Mouse (Mus musculus) adrenal gland (tissue): Measurements from ENCODE around the gene Kirrel3.

Experiments used
- intact Hi-C: fragments of 180-260 bp; cut with DNase I; formaldehyde crosslinking; loops from one replicate; pipeline ENCODE4 v1.15.1; 2025

The Kirrel3 gene

GRCm38 (mm10) chr9:34667182-34667581, 181.5 kb downstream of the Kirrel3 start:
- intact Hi-C loops, result no loop called here

DNA sequence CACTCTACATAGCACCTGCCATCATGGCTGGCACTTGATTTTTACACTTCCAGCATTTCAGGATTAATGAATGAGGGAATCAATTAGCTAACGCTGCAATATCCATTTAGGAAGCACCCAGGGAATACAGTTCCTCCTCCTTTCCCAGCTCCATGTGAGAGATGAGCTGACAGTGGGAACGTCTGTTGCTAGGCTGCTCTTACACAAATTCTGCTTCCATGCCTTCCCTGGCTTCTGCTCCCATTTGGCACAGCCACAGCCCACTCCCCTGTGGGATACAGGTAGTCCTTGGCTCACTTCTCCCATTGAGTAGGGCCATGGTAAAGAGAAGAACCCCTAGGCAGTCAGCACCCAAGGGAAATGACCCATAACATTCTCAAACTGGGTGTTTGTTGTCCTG, 185.2 kb downstream of the Kirrel3 start:
- intact Hi-C loops, result no loop called here

DNA sequence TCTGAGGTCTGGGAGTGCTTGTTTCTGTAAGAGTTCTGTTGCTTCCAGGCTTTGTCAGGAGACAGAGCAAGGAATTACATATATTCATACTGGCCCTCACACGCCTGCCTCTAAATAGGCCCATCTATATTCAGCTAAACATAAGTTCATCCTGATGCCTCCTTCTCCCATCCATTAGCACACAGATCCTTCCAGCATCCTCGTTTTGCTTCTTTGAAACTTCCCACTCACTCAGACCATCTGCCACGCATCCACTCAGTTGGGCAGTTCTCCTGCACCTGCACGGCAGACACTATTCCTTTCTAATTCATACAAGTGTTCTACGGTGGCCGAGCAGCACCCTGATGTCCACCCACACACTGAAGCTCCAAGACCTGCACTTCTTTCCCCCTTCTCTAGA, 201.1 kb downstream of the Kirrel3 start:
- intact Hi-C loops, result no loop called here

DNA sequence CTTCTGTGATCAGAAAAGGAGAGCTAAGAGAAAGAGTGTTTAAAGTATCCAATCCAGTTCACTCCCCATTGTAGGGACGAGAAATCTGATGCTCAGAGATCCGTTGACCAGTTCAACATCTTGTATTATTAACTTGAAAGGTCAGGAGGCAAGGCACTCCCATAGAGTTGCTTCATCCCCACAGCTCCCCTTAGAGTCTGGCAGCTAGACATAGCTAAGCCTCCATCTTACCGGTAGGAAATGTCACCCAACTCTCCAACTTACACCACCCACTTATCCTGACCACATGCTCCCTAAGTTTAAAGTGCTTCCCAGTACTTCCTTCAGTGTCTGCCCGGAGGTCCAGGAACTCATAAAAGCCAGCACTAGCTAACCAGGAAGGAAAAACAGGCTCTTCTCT, 202.7 kb downstream of the Kirrel3 start:
- intact Hi-C loops, result no loop called here

- intact Hi-C loops, result no loop called here
These were observed 203.7 kb downstream of the Kirrel3 start for GRCm38 (mm10) chr9:34689375-34689774.

- intact Hi-C loops, result no loop called here
These were observed 210.0 kb downstream of the Kirrel3 start for GRCm38 (mm10) chr9:34695646-34696045.

DNA sequence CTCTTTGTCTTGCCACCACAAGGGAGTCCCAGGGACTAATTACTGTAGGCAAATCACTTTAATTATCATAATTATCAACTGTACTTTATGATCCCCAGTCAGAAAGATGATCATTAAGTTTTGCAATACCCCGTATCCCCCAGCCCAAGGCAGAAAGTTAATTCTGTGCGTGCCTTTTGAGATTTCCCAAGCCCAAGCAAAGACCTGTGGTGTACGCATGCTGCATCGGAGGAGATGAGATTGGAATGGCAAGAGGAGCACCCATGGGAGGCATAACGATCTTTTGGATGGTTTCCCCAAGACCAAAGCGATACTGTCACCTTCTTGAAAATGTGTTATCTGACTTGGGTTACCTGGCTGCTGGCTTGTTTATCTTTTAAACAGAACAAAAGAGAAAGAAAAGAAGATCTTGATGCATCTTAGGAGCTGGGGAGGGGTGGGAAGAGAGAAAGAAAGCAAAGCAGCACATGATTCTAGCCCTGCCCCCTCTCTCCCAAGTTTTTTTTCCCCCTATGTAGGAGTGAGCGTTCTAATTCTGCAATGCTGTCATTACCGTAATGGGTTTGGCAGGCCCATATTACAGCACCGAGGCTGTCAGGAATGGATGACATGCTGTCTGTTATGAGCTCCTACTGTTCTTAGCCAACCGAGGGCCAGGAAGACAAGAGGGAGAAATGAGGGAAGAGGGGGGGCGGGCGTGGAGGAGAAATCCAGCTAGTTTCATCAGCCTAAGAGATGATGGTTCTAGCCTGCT, 218.0 kb downstream of the Kirrel3 start:
- intact Hi-C loops, result no loop called here

DNA sequence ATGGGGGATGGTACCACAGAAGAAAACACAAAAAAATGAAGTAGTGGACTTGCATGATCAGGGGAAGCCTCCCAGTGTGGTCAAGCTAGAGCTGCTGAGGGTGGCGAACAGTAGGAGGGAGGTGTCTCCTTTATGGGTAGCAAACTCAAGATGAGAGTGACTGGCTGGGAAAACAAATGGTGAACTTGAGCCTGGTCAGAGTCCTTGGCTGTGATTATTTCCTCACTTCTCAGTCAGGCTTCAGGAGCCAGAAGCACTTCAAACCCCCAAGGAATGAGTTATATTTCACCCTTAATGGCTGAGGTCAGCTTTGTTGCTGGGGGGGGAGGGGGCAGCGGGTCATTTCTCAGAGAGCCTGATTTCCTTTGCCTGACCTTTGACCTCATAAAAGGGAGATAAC, 218.7 kb downstream of the Kirrel3 start:
- intact Hi-C loops, result no loop called here

DNA sequence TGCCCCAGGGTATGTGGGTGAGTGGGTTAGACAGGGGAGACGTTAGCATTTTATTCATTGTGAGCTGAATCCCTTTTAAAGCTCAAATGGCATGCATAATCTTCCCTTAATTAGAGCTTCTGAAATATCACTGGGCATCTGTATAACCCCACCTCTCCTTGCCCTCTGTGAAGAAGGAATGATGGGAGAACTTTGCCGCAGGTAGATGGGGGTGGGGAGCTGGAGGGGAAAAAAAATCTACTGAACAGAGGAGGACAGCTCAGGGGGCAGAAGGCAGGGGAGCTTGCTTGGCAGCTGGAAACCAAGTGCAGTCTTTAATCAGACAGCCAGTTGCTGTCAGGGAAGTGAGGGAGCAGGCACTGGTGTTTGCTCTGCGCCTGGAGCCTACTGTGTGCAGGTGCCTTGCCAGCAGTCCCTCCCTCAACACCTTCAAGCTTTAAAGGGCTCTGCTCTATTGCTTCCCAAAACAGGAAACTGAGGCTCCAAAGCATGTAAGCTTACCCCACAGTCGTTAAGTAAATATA, 220.7 kb downstream of the Kirrel3 start:
- intact Hi-C loops, result no loop called here

DNA sequence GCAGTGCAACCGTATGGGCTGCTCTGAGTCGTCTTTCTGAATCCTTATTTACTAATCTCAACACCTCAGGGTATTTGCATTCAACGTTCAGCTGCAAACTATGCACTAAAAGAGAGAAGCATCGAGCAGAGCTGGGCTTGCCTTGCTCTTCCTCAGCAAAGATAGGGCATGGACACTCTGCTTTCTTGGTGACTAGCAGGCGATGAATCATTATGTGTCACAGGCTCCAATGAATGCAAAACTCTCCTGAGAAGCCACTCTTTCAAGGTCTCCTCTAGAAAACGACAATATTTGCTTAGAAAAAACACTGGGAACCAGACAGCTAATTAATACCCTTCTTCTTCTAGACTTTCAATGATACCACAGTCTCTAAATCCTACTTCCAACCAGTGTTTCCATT, 223.0 kb downstream of the Kirrel3 start:
- intact Hi-C loops, result no loop called here

GRCm38 (mm10) chr9:34711996-34712395, 226.3 kb downstream of the Kirrel3 start:
- intact Hi-C loops, result no loop called here

- intact Hi-C loops, result no loop called here
These were observed 227.3 kb downstream of the Kirrel3 start for GRCm38 (mm10) chr9:34712996-34713395.

DNA sequence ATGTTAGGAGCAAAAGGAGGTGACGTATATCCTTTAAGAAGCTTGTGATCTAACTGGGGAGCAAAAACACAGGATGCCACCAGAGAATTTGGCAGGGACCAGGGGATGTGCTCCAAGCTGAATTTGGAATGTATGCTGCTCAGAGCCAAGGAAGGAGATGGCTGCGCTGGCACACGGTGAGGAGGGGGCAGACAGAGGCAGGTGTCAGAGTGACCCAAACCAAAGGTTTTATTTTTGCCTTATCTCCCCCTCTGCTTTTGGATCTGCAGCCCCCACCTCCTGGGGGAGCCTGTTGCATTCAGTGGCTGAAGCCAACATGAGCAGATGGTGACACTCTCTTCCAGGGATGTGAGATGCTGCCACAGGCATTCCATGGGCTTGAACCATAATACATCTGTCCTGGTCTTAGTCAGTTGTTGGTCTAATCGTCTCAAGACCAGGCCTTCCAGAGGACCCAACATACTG, 227.8 kb downstream of the Kirrel3 start:
- intact Hi-C loops, result no loop called here

DNA sequence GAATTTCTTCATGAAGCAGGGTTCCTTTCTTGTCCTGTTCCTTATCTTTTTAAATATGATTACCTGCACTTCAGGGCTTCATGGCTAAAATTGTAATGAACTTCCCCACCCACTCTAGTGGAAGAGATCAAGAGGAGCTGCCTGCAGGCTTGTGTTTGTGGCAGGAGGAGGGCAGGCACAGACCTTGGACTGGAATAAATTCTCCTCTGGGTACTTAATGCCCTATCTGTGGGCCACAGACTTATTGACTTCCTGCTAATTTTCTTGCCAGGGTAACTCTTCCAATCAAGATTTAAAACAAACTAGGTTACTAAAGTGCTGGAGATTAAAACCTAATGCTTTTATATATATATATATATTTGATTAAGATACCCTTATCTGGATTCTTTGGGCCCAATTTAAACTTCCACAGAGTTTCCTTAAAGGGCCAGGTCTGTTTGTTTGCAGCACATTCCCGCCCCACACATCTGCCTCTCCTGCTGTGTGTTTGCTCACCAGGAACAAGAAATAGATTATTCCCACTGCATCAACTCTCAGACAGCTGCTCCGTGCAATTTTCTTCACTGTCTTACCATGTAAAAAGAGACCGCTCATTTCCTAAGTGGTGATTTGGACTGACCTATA, 229.4 kb downstream of the Kirrel3 start:
- intact Hi-C loops, result no loop called here

GRCm38 (mm10) chr9:34716476-34716875, 230.8 kb downstream of the Kirrel3 start:
- intact Hi-C loops, result no loop called here

DNA sequence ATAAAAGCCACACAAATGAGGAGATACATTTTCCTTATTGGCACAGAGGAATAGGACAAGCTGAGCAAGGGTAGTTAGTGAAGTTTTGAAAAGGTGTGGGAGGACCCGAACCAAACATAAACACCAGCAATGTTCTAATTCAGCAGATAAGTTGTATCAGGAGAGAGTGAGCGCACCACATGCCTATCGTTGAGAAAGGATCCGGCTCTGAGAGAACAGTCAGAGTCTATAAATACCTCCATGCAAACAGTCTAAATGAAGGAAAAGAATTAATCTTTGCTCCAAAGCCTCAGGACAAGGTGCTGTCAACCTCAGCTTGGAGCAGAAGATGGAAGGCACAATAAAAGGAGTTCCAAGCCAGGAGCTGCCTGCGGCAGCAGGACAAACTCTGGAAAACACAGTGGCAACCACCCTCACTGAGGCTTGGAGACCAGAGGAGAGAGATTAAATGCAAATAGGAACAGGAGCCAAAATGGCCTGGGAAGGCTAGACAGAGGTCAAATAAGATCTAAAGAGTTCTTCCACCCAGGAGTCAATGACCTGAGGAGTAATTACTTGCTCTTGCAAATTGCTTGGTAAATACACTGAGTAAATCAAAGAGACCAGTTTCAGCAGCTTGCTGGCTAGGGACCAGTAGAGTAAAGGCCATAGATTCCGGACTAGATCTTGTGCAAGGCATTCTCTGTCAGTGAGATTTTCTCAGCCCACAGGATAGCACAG, 235.9 kb downstream of the Kirrel3 start:
- intact Hi-C loops, result no loop called here

DNA sequence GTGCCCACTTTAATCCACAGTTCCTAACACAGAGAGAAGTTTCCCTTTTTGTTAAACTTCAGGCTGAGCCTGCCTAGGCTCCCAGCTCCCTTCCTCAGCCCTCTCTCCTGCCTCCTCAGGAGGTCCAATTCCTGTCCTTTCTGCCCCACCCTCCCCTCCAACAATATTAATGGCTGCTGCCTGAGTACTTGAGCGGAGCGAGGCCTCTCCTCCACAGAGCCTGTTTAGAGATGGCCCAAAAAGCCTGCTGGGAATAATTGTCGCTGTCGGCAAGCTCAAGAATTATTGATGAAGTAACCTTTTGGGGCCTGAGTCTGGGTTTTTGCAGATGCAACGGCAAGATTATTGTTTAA, 236.5 kb downstream of the Kirrel3 start:
- intact Hi-C loops, result no loop called here

- intact Hi-C loops, result no loop called here
These were observed 246.8 kb downstream of the Kirrel3 start for GRCm38 (mm10) chr9:34732507-34732906.

DNA sequence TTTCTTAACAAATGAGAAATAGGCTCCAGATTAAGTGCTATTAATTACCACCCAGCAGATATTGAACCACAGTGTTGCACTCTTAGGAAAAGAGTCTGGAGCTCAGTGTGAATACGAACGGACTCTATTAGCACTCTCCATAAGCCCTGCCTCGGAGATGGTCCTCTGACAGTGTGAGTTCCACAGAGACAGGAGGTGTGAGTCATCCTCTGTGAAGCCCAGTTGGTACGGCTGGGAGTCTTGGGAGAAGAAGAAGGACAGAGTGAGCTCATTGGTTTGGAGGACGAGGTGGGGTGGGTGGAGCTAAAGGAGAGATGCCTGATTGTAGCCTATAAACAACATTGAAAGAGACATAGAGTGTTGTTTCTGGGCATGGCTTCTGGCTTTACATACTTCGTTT, 247.9 kb downstream of the Kirrel3 start:
- intact Hi-C loops, result no loop called here

GRCm38 (mm10) chr9:34734991-34735390, 249.3 kb downstream of the Kirrel3 start:
- intact Hi-C loops, result no loop called here

DNA sequence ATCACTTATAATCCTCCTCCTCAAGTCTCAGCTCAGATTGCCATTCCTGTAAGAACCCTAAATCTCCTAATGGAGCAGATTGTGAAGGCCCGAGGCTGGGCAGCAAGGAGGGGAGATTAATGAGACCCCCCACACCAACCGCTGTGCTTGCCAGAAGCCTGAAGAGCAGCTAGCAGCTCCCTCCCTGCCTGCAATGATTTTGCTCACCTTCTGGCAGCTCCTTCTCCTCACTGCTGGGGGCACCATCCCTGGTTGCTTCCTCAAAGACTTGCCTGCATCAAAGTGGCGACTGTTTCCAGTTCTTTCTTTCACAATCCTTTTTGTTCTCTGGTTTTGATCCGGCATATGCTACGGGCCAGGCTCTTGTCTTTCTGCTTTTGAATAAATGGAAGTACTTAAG, 253.7 kb downstream of the Kirrel3 start:
- intact Hi-C loops, result no loop called here

GRCm38 (mm10) chr9:34740814-34741213, 255.1 kb downstream of the Kirrel3 start:
- intact Hi-C loops, result no loop called here
